Mouse (Mus musculus) left cerebral cortex, postnatal 36 days (tissue): Measurements from ENCODE around the gene Thpo. TPM values are rescaled to one million over a fixed set of nuclear protein-coding genes. Genes with fewer than 3 reads are reported as not detected.
A peak's percentile ranks its signal among the peaks of the same experiment; 100 is the strongest.

Experiments used
- DNase-seq, 2 experiments: peaks; one replicate each; pipeline ENCODE4 v3.0.0; 2021 to 2022; ENCODE audit warnings: low spot score in 2 of 2, mixed read lengths in 1 of 2
- intact Hi-C: fragments of 180-260 bp; cut with DNase I; formaldehyde crosslinking; loops from one replicate; pipeline ENCODE4 v1.15.1; 2025
- total RNA-seq, 2 experiments: library from RNA; stranded (reverse); gene quantifications; 2 replicates each; pipeline ENCODE4 v1.2.3; 2021

Thpo gene
- total RNA-seq, 2 experiments from 2014 or later: 2.9 to 7.8 TPM

GRCm38 (mm10) chr16:20725750-20726149, 8.6 kb downstream of the Thpo start:
- intact Hi-C loops: no loop called here
- no peak for DNase-seq

- no peak for DNase-seq
- intact Hi-C loops: no loop called here
These were observed 9.0 kb downstream of the Thpo start for GRCm38 (mm10) chr16:20725321-20725720.

- intact Hi-C loops: no loop called here
- DNase-seq: peak in 1 of 2 experiments; percentile 37
These were observed 10.0 kb downstream of the Thpo start for GRCm38 (mm10) chr16:20724338-20724748.

GRCm38 (mm10) chr16:20723247-20723646, 11.1 kb downstream of the Thpo start:
- intact Hi-C loops: no loop called here
- DNase-seq: no peak

- DNase-seq: no peak
- intact Hi-C loops: no loop called here
These were observed 11.6 kb downstream of the Thpo start for GRCm38 (mm10) chr16:20722736-20723135.

- intact Hi-C loops: no loop called here
- DNase-seq: no peak
These were observed 12.5 kb downstream of the Thpo start for GRCm38 (mm10) chr16:20721808-20722207.

GRCm38 (mm10) chr16:20717978-20718670, 16.2 kb downstream of the Thpo start:
- DNase-seq: no peak
- intact Hi-C loops: loop anchor here (5.0 kb wide), 3 partner anchors 44 to 474 kb away; no protein-coding TSS in a partner anchor

GRCm38 (mm10) chr16:20717181-20717977, 16.9 kb downstream of the Thpo start, which contains the start of the genes Polr2h and Clcn2:
Gene Polr2h (plus strand): TSS chr16:20717665.
Gene Clcn2 (minus strand): TSS chr16:20717746.
- intact Hi-C loops: loop anchor here (5.0 kb wide), 3 partner anchors 45 to 475 kb away; no protein-coding TSS in a partner anchor

GRCm38 (mm10) chr16:20716841-20717180, 17.5 kb downstream of the Thpo start:
- no peak for DNase-seq
- intact Hi-C loops: loop anchor here (5.0 kb wide), 3 partner anchors 45 to 475 kb away; no protein-coding TSS in a partner anchor

More at GRCm38 (mm10) chr16:20717181-20717977, 16.9 kb downstream of the Thpo start, which contains the start of the genes Polr2h and Clcn2:
- peak; percentile 97 to 98 for DNase-seq

- peak; percentile 84 to 89 for DNase-seq
- intact Hi-C loops: loop anchor here (5.0 kb wide), 3 partner anchors 46 to 476 kb away; no protein-coding TSS in a partner anchor
These were observed 18.1 kb downstream of the Thpo start for GRCm38 (mm10) chr16:20715976-20716840.

GRCm38 (mm10) chr16:20715566-20715965, 18.7 kb downstream of the Thpo start:
- intact Hi-C loops: loop anchor here (5.0 kb wide), 3 partner anchors 47 to 477 kb away; no protein-coding TSS in a partner anchor
- no peak for DNase-seq

GRCm38 (mm10) chr16:20715161-20715560, 19.1 kb downstream of the Thpo start:
- no peak for DNase-seq
- intact Hi-C loops: loop anchor here (5.0 kb wide), 3 partner anchors 47 to 477 kb away; no protein-coding TSS in a partner anchor

GRCm38 (mm10) chr16:20714307-20715080, 19.8 kb downstream of the Thpo start:
- intact Hi-C loops: loop anchor here (5.0 kb wide), 3 partner anchors 48 to 478 kb away; no protein-coding TSS in a partner anchor
- DNase-seq: peak in 1 of 2 experiments; percentile 16

- intact Hi-C loops: no loop called here
- no peak for DNase-seq
These were observed 21.4 kb downstream of the Thpo start for GRCm38 (mm10) chr16:20712889-20713288.

- intact Hi-C loops: no loop called here
- no peak for DNase-seq
These were observed 22.1 kb downstream of the Thpo start for GRCm38 (mm10) chr16:20712190-20712589.

- no peak for DNase-seq
- intact Hi-C loops: no loop called here
These were observed 23.5 kb downstream of the Thpo start for GRCm38 (mm10) chr16:20710810-20711209.

- no peak for DNase-seq
- intact Hi-C loops: no loop called here
These were observed 23.9 kb downstream of the Thpo start for GRCm38 (mm10) chr16:20710370-20710769.

GRCm38 (mm10) chr16:20708939-20709734, 25.2 kb downstream of the Thpo start:
- intact Hi-C loops: no loop called here
- DNase-seq: peak in 1 of 2 experiments; percentile 25
